Mouse (Mus musculus) heart, adult 11 months (tissue): ENCODE measurements around the gene Pitx1.

Experiments
- DNase-seq: peaks from one replicate; pipeline ENCODE4 v3.0.0; 2022

Pitx1 gene

DNA sequence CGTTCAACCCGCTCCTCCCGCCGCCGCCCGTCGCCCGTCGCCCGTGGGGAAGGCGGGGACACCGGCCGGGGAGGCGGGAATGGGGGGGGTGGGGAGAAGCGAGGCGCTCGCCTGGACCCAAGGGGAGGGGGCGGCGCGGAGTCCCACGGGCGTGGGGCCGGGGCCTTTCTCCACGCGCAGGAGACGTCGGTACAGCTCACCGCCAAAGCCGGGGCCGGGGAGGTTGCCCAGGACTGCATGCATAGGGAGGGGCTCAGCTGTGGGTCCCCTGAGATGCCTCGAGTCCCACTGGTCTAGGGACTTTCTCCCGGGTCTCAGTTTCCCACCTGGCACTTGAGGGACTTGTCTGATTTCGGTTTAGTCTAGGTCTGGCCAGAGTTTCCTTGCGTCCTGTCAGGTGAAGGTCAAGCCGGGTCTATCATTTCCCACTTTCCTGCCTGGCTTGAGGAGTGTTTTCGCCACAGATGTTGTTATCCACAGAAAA, at the start of gene Pitx1:
Pitx1 (minus strand) TSS at position 51 of the 484 bp plus-strand sequence.
- no peak for DNase-seq

DNA sequence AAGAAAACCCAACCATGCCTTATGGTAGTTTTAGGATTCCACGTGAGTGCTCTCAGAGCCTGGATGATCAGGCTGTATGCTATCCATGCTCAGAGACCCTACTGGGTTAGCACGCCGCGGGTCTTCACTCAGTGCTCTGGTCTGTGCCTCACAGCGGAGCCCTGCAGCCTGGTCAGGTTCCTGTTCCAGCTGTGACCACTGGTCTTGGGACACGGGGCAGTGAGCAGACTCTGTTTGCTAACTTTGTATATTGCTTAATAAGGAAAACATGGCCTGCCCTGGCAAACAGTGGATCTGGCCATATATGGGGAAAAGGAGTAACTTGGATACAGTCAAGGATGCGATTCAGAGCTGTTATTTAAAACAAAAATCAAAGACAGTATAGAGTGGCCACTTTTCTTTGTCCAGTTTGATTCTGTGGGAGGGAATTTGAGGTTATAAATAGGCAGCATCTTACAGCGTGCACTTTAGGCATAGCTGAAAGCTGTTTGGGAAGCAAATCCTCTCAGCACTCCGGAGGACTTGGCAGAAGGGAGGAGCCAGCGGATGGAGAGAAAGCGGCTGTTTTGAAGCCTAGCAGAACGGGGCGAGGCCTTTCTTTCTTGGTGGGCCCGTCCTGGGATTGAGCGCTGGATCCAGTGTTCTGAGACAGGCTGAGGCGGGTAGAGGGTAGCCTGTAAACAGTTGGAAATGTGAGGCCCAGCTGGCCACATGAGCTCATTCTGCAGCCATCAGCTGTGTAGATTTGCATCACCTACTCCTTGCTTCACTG, 45.6 kb upstream of the Pitx1 start:
- DNase-seq, result no peak

DNA sequence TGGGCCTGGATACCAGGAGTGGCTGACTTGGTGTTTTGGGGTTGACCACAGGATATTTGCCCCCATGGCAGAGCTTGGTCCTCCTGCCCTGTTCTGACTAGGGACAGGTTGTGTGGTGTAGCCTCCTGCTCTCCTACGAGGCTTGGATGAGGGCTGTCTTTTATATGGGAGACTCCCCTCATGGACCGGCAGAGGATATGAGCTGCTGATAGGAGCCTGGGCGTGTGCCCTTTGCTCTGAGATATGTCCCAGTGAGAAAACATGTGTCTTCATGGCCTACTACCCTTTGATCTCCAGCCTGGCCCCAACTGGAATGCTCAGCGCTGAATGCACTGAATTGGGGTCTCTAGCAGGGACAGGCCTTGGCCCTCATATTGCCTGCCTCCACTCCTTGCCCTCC, 42.4 kb upstream of the Pitx1 start:
- DNase-seq, result no peak

DNA sequence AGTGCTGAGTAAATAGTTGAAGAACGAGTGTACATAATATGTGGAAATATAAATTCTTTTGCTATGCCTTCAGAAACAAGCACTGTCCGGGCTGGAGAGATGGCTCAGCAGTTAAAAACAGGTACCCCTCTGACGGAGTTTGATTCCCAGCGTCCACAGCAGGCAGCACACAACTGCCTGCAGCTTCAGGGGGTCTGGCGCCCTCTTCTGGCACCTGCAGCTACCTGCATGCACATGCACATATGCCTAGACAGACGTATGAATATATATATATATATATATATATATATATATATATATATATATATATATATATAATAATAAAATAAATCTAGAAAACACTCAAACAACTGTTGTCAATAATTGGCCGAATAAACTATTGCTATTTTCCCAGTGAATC, 35.4 kb upstream of the Pitx1 start:
- DNase-seq, result no peak

DNA sequence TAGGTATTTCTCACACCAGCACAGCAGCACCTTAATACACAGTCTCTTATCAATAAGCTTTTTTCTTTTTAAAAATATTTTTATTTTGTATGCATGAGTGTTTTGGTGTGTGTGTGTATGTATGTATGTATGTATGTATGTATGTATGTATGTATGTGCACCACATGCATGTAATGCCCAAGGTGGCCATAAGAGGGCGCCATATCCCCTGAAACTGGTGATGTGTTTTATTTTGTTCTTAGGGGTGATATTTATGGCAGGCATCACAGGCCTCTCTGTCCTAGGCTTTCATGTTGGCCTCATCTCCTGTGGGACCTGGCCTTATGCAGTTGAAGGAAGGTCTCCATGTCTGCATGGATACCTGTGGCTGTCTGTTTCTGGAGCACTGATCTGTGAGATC, 34.0 kb upstream of the Pitx1 start:
- no peak for DNase-seq

DNA sequence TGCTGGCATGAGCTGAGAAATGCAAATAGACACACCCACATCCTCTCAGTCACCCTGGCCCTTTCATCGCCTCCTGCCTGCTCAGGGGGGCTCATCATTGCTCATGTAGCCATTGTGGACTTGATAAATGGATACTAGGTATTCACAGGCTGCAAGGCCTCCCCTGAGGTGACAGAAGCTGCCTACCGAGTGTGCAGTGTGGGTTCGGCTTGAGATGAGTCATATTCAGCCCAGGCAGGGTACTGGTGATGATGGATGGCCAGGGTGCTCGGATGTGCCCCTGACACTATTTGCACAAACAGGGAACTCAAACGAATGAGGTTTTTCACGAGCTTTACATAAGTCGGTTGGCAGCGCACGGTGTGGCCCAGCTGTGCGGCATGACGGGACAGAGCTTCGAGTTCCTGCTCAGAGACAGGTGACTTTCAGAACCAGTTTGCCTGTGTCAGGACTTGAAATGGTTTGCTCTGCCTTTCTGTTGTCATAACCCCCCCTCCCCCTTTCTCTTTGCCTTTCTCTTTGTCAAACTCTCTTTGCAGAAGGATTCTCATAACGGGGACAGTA, 31.6 kb upstream of the Pitx1 start:
- no peak for DNase-seq

DNA sequence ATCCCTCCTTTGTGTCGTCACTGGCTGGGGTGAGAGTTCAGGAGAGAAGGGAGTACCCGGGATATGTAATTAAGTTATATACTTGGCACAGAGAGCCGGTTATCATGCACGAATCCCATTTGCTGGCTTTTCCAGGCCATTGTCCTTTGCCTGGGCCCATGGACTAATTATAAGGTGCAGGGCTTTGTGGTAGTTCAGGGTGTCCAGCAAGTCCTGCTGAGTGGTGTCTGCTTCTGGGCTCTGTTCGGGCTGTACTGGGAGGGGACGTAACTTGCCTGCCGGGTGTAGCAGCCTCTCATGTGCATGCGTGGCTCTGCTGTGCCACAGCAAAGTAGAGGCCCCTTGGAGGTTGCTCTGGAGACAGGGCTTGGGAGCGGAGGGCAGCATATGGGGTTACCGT, 24.5 kb upstream of the Pitx1 start:
- DNase-seq, result no peak

DNA sequence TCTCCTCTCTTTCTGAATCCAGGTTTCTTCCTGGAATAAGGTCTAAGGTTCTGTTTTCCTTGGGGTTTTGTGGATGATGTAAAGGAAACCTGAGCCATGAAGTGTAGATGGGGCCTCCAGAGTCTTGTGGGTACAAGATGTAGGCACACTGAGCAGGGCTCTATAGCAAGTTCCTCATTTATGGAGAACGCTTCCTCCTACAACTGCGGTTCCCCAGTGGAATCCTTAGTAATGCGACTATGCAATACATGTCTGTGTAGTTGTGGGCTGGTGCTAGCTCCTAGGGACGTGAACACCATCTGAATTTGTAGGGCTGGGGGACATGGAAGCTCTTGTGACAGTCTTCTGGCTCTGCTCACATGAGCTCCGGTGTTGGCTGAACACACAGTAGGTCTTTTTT, 22.5 kb upstream of the Pitx1 start:
- no peak for DNase-seq

DNA sequence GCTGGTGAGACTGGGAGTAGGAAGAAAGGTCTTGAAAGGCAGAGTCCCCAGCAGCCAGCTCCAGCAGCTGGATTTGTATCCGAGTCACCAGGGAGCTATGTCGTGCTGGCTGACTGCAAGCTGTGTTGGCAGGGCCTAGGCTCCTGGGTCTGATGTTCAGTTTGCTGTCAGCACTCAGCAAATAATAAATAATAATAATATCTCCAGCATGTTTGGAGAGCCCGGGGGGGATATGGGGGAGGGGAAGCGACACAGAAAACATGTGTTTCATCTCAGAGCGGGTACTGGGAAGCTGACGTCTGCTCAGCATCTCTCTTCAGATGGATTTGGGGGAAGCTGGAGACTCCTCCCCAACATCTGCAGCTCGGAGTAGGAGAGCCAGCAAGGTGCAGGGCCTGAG, 19.8 kb upstream of the Pitx1 start:
- peak; percentile 93 for DNase-seq

DNA sequence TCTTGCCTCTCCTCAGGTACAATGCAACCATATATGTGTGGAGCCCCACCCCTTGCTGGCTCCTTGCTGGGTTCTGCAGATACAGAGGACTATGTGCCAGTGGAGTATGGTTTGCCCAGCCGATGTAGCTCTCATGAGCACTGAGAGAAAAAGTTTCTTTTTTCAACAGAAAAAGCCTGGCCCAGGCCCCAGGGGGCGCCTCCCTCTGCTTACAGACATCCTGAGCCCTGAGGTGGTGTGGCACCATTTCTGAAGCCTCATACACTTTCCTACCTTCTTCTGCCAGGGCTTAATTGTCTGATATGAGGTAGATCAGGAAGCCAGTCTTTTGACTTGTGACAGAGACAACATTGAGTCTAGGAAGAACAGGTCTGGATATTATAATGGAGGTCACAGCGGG, 16.2 kb upstream of the Pitx1 start:
- no peak for DNase-seq

DNA sequence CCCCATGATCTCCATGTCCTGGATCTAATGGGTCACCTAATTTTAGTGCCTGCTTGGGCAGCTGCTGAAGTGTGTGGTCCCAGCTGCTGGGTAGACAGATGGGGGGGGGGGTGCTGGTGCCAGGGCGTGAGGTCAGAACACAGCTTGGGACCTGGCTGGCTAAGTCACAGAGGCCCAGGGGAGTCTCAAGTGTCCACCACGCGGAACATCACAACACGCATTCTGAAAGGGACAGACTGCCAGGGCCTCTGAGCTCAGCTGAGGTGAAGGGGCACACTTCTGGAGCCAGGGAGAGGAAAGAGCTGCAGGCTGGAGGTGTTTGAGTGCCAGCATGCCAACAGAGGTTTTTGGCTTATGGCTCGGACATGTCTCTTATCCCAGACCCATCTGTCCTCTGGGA, 14.7 kb upstream of the Pitx1 start:
- DNase-seq, result peak; percentile 92

DNA sequence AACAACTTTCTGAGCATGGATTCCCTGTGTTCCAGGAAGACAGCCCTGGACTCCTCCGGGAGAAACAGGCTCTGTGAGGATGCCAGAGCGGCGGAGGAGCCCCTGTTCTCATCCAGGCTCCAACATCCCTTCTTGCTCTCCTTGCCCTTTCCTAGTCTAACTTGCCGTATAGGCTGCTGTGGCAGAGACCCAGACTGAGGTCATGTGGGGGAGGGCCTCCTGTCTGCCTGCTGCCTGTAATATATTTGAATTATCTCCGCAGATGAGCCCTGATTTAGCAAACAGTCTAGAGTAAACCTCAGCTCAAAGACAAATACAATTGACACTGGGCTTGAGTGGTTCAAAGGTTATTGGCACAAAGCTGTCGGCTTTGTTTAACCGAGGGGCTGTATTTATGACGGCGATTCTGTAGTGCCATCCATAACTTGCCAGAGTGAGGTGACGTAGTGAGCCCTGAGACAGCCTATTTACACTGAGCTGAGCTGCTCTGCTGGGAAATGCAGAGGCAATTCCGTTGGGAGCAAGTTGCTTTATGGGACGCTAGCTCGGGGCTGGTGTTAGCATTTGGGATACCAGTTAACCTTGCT, 12.7 kb upstream of the Pitx1 start:
- no peak for DNase-seq

DNA sequence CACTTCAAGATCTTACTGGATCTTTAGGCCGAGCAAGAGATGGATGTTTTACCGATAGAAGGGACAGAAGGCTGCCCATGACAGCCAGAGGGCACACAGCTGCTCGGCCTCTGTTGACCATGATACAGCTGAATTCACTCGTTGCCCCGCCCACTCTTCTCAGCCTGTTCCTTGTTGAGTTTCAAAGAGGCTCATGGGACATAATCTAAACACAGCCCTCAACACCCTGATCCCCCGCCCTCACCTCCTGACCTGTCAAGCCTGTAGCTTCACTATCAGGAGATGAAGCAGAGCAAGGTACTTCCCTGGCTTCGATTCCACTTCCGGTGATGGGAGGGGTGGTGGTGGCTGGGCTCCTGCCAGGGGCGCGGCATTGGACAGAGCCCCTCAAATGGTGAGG, 11.8 kb upstream of the Pitx1 start:
- peak; percentile 81 for DNase-seq

DNA sequence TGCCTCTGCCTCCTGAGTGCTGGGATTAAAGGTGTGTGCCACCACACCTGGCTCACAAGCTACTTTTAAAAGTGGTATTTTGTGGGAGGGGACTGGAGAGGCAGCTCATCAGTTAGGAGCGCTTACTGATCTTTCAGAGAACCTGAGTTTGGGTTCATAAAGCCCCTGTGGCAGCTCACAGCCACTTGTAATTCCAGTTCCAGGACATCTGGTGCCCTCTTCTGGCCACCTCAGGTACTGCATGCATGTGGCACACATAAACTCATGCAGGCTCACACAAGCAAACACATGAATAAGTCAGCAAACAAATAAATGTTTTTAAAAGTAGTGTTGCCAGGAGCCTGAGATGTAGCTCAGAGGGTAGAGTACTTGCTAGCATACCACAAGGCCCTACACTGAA, 7.7 kb upstream of the Pitx1 start:
- DNase-seq, result no peak

DNA sequence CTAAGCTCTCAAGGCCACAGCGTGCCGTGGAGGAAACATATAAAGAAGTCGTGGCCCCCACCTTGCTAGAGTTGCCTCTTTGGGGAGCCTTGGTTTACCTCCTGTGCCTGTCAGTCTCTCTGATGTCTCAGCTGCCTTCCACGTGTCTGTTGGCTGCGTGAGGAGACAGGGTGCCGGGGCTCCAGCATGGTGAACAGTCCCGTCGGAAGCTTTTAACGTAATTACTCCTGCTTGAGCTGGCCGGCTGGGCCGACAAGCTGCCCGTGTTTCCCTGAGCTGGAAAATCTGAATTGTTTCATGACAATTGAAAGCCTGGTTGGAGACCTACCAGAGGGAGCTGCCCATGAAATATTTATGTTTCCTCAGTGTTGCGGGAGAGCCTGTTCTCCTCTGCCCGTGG, 4.2 kb upstream of the Pitx1 start:
- DNase-seq, result no peak

DNA sequence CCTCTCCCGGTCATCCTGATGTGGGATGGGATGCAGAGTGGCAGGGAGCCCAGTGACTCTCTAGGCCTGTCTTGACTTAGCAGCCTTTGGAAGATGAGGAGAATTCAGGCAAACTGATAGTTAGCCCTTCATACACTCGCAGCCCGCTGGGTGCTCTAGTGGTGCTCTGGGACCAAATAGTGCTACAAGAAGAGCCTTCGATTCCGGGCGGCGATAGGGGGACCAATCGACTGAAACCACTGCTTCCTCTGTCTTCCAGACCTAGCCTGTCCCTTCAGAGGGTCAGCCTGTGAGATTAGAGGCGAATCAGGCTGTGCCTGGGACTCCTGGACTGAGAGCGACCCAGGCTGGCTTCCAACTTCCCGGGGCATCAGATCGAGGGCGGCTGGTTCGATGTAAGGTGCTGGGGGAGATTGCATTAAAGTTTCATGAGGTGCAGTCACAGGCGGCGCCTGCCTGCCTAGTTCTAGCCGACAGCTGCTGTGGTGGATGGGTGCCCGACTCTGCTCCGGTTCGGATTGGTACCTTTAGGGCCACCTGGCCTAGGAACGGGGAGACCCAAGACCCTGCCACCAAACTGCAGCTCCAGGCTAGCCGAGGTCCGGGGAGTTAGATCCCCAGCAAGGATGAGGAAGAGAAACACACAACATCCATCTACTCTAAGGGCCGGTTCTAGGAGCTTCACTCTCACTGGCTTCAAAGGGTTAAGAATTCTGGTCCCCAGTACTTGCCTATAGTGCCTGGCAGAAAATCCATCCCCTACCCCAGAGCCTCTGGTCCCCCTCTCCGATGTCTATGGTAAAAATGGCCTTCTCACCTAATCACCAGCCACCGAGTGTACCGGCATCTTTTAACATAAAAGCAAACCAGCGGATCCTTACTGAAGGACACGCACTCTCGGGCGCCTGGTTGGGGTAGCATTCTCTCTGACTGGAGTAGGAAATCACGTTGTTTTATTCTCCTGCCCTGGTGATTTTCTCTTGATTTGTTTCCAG, 1.1 kb upstream of the Pitx1 start:
- no peak for DNase-seq

DNA sequence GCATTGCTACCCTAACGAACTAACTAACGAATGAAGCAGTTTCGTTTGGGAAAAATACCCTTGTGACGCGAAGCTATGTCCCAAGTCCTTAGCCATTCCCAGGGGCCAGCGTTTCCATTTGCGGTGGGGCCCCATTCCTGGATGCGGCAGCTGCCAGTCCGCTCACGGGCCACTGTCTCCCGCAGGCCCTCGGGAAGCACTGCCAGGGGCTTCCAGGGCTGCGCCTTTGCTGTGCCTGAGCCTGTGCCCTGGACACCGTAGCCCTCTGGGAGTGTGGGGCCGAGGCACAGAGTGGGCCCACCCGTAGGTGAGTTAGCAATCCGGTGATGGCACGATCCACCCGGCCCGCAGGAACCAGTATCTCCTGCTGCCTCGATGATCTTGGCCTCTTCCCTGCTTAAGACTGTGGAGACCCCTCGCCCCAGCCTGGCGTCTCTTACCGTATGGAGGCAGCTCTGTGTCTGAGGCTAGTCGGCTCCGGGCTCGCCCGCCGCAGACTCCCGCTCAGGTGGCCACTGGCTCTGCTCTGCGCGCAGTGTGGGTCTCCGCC, 369 bp downstream of the Pitx1 start:
- DNase-seq, result peak; percentile 86

DNA sequence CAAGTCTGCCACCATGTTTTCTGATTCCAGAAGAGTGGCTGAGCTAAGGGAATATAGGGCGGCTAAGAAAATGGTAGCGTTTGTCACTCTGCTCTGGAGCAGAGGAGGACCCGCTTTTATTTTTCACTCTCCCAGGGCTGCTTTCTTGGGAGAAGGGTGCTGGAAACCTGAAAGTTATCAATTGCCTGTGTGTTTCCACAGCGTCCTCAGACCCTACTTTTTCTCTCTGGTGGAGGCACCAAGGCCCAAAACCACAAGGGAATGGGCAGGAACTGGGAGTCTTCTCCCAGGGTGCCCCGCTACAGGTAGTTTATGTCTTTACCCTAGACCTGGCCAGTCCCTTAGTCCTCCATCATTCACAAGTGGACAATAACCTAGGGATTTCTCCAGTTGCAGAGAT, 1.3 kb downstream of the Pitx1 start:
- no peak for DNase-seq

DNA sequence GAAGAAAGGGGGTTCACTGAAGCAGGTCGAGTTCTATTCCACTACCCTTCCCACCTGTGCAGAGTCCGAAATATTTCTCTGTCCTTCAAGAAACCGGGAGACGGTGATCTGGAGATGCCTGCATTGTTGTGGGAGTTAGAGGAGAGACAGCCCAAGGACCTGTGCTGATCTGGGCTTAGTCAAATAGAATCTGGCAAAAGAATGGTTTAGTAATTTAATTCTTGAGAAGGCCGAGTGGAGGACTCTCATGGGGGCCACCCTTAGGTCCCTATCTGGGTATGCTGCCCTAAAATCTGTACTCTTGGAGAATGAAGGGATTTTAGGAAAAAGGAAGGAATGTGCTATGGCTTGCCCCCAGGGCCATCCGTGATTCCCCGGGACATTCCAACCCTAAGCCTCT, 2.1 kb downstream of the Pitx1 start:
- no peak for DNase-seq

DNA sequence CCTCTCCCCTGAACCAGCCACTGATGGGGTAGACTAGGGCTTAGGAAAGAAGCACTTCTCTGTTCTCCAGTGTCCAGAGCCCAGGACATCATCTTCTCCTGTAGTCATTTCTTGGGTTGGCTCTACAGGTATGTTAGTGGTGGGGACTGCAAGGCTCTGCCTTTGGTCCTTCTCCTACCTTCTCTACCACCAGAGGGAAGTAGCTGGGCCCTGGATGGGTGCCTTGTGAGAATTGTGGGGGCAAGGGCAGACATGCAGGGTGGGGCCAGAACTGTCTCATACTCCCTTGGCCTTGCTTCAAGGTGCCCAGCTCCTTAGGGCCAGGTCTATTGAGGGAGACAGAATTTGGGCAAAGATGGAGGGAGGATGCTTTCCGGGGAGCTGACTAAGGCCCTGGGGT, 3.4 kb downstream of the Pitx1 start:
- DNase-seq, result no peak

DNA sequence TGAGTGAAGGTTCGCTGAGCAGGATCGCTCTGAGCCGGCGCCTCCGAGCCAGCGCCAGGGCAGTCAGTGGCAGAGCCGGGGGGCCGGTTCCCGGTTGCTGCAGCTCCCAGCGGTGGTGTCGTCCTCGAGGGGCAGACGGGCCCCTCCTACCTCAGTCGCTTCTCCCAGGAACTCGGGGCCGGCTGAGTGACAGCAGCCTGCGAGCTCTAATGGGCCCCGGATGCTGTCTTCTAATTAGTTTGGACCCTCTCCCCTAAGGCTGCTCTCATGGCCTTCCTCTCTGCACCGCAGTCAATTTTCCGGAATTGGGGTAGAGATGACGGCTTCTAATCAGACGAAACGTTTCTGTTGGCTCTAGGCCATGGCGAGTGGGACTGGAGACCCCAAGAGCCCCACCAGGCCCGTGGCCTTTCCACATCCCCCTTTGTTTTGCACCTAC, 4.3 kb downstream of the Pitx1 start:
- no peak for DNase-seq

DNA sequence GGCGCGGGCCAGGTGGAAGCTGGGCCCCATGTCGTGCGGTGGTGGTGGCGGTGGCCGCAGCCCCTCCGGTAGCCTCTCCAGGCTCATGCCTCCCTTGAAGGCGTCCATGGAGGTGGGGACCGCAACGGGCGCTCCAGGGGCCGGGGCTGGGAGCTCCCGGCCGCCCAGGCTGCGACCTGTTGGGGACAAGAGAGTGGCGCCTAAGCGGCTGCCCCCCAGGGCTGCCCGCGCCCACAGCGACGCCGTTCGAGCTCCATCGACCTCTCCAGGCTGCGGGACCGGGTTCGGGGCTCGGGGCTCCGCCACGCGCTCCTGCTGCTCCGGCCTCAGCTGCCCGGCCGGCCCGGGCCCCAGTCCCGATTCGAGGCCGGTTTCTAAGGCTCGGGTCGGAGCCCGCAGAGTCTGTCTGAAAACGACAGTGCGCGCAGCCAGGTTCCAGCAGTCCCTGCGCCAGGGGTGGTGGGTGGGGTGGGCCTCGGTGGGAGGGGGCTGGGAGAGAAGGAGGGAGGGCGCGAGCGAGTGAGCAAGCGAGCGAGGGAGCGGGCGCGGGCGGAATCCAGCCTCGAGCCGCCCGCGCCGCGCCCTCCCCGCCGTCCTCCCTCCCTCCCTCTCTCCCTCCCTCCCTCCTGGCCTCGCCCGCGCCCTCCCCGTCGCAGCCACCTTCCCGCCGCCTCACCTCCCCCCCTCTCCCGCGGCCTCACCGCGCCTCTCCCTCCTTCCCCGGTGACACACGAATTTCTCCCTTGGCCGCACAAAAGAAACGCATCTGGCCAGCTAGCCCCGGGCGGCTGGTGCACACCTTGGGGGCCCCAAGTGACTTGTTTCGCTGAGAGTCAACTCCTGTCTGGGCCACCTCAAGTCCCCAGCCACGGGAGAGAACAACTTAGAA, 4.9 kb downstream of the Pitx1 start:
- peak; percentile 86 for DNase-seq
